27 mouse cellular contexts compared by ENCODE assay signal in genomic region chr9:41604916-41605315, GRCm38 (mm10).
A peak's percentile ranks its signal among the peaks of the same experiment; 100 is the strongest.
DNase-seq lines count a peak whose midpoint lies in the region; ATAC-seq and TF ChIP-seq lines count a peak whose summit lies in the region.
"Had no signal": no experiment of that assay in that cellular context is flagged by ENCODE, and none has a peak within 500 bp of the region (broad histone marks: within the 10 kb centered on the region; RNA-seq: fewer than 3 reads in every experiment).

No protein-coding gene starts in this region.

- TF ChIP-seq CTCF in forebrain, postnatal 0 days (IDR thresholded peaks at IDR 0.05; ENCODE audit: low read depth), result no peak
- no peak for TF ChIP-seq CTCF in midbrain, postnatal 0 days (IDR thresholded peaks at IDR 0.05)

- H3K36me3 ChIP-seq in forebrain, embryonic 12.5 days (replicated peaks), result no peaks in the 10 kb centered on the region
- peaks cover 2% of the 10 kb centered on the region; the same call in 1 of the 2 replicates for H3K36me3 ChIP-seq in forebrain, postnatal 0 days (ENCODE audit: insufficient read depth)
- no peaks in the 10 kb centered on the region for H3K36me3 ChIP-seq in midbrain, embryonic 12.5 days
- H3K36me3 ChIP-seq in midbrain, postnatal 0 days (ENCODE audit: insufficient read depth, low read length), result no peaks in the 10 kb centered on the region
- no peaks in the 10 kb centered on the region for H3K36me3 ChIP-seq in hindbrain, embryonic 13.5 days
- no peaks in the 10 kb centered on the region for H3K36me3 ChIP-seq in neural tube, embryonic 14.5 days (ENCODE audit: control insufficient read depth, insufficient read depth, low read length)
- H3K36me3 ChIP-seq: embryonic facial prominence, embryonic 15.5 days; limb, embryonic 15.5 days; liver, embryonic 15.5 days; lung, embryonic 15.5 days had no signal

- 0 out of 2 replicates have a peak, but pooled peaks cover 4% of the 10 kb centered on the region for H3K27me3 ChIP-seq in forebrain, embryonic 12.5 days
- no peaks in the 10 kb centered on the region for H3K27me3 ChIP-seq in forebrain, postnatal 0 days (ENCODE audit: insufficient read depth, low read length)
- 0 out of 2 replicates have a peak, but pooled peaks cover 3% of the 10 kb centered on the region for H3K27me3 ChIP-seq in midbrain, embryonic 12.5 days
- H3K27me3 ChIP-seq in midbrain, postnatal 0 days (ENCODE audit: insufficient read depth, low read length), result no peaks in the 10 kb centered on the region
- no peaks in the 10 kb centered on the region for H3K27me3 ChIP-seq in hindbrain, embryonic 13.5 days
- no peaks in the 10 kb centered on the region for H3K27me3 ChIP-seq in neural tube, embryonic 14.5 days (ENCODE audit: control insufficient read depth, insufficient read depth, low read length)
- H3K27me3 ChIP-seq: embryonic facial prominence, embryonic 15.5 days; limb, embryonic 15.5 days; liver, embryonic 15.5 days; lung, embryonic 15.5 days; megakaryocyte, embryonic 14.5 days had no signal

- H3K9me3 ChIP-seq in forebrain, embryonic 12.5 days, result no peaks in the 10 kb centered on the region
- H3K9me3 ChIP-seq in forebrain, postnatal 0 days (ENCODE audit: low read length), result no peaks in the 10 kb centered on the region
- no peaks in the 10 kb centered on the region for H3K9me3 ChIP-seq in midbrain, embryonic 12.5 days
- no peaks in the 10 kb centered on the region for H3K9me3 ChIP-seq in midbrain, postnatal 0 days (ENCODE audit: low read length)
- H3K9me3 ChIP-seq in hindbrain, embryonic 13.5 days, result no peaks in the 10 kb centered on the region
- no peaks in the 10 kb centered on the region for H3K9me3 ChIP-seq in neural tube, embryonic 14.5 days (ENCODE audit: control insufficient read depth, low read length)
- H3K9me3 ChIP-seq: embryonic facial prominence, embryonic 15.5 days; limb, embryonic 15.5 days; liver, embryonic 15.5 days; lung, embryonic 15.5 days; megakaryocyte, embryonic 14.5 days had no signal

- peaks cover 38% of the 10 kb centered on the region for H3K4me1 ChIP-seq in forebrain, embryonic 12.5 days
- H3K4me1 ChIP-seq in forebrain, postnatal 0 days (ENCODE audit: insufficient read depth), result peaks cover 16% of the 10 kb centered on the region
- H3K4me1 ChIP-seq in midbrain, embryonic 12.5 days, result peaks cover 33% of the 10 kb centered on the region
- peaks cover 13% of the 10 kb centered on the region; the same call in 1 of the 2 replicates for H3K4me1 ChIP-seq in midbrain, postnatal 0 days (ENCODE audit: insufficient read depth, low read length)
- H3K4me1 ChIP-seq in hindbrain, embryonic 13.5 days (replicated peaks), result peaks cover 48% of the 10 kb centered on the region
- H3K4me1 ChIP-seq in neural tube, embryonic 14.5 days (ENCODE audit: control insufficient read depth, insufficient read depth, low read length), result no peaks in the 10 kb centered on the region
- H3K4me1 ChIP-seq: liver, embryonic 15.5 days; megakaryocyte, embryonic 14.5 days had no signal

- no peak for ATAC-seq in forebrain, embryonic 12.5 days (ENCODE audit: low FRiP score)
- no peak for ATAC-seq in forebrain, postnatal 0 days
- no peak for ATAC-seq in midbrain, embryonic 12.5 days (ENCODE audit: low FRiP score, low read depth)
- no peak for ATAC-seq in midbrain, postnatal 0 days (ENCODE audit: low FRiP score)
- no peak for ATAC-seq in hindbrain, embryonic 13.5 days (ENCODE audit: low FRiP score)
- ATAC-seq in neural tube, embryonic 14.5 days (ENCODE audit: low read depth), result no peak
- ATAC-seq: activated CD4-positive, CD25-positive, alpha-beta regulatory T cell, adult 4 months; inflammation-experienced regulatory T-cells, adult 6 months had no signal

- DNase-seq in forebrain, postnatal 0 days, result no peak
- no peak for DNase-seq in midbrain, postnatal 0 days (ENCODE audit: low spot score)
- DNase-seq in ovary, adult 18-20 months (ENCODE audit: low spot score), result no peak
- no peak for DNase-seq in liver
- DNase-seq: adrenal gland, adult 8-10 months; cerebellum, adult 8-10 months; cerebellum, postnatal 36 days; gastrocnemius, postnatal 25 days; kidney, adult 18-20 months; kidney, postnatal 4 days; left cerebral cortex, postnatal 4 days; lung, postnatal 36 days; right cerebral cortex, postnatal 14 days; thymus, adult 2 months had no signal

- H3K4me2 ChIP-seq in forebrain, embryonic 12.5 days, result no peak overlapping the region
- no peak overlapping the region for H3K4me2 ChIP-seq in forebrain, postnatal 0 days (ENCODE audit: low read depth)
- H3K4me2 ChIP-seq in midbrain, embryonic 12.5 days (replicated peaks), result no peak overlapping the region
- no peak overlapping the region for H3K4me2 ChIP-seq in midbrain, postnatal 0 days (ENCODE audit: low read depth, low read length, poor library complexity, severe bottlenecking)
- no peak overlapping the region for H3K4me2 ChIP-seq in hindbrain, embryonic 13.5 days
- H3K4me2 ChIP-seq in neural tube, embryonic 14.5 days (ENCODE audit: low read depth, low read length), result no peak overlapping the region
- H3K4me2 ChIP-seq: embryonic facial prominence, embryonic 15.5 days; limb, embryonic 15.5 days; liver, embryonic 15.5 days; lung, embryonic 15.5 days had no signal

- no peak overlapping the region for H3K4me3 ChIP-seq in forebrain, embryonic 12.5 days (replicated peaks)
- no peak overlapping the region for H3K4me3 ChIP-seq in forebrain, postnatal 0 days (ENCODE audit: low read depth, low read length)
- H3K4me3 ChIP-seq in midbrain, embryonic 12.5 days, result no peak overlapping the region
- no peak overlapping the region for H3K4me3 ChIP-seq in midbrain, postnatal 0 days (ENCODE audit: low read depth, low read length)
- H3K4me3 ChIP-seq in hindbrain, embryonic 13.5 days, result no peak overlapping the region
- H3K4me3 ChIP-seq in neural tube, embryonic 14.5 days (ENCODE audit: low read depth, low read length), result no peak overlapping the region
- H3K4me3 ChIP-seq: embryonic facial prominence, embryonic 15.5 days; left cerebral cortex, adult 2 months; limb, embryonic 15.5 days; liver, embryonic 15.5 days; lung, embryonic 15.5 days; megakaryocyte, embryonic 14.5 days had no signal

- WGBS in forebrain, embryonic 12.5 days, result 44% methylated on average over 1 of the region's 1 CpGs
- 7% methylated on average over 1 of the region's 1 CpGs for WGBS in forebrain, postnatal 0 days
- WGBS in midbrain, embryonic 12.5 days, result 47% methylated on average over 1 of the region's 1 CpGs
- 18% methylated on average over 1 of the region's 1 CpGs for WGBS in midbrain, postnatal 0 days
- WGBS in hindbrain, embryonic 13.5 days, result 43% methylated on average over 1 of the region's 1 CpGs
- WGBS in neural tube, embryonic 14.5 days, result 45% methylated on average over 1 of the region's 1 CpGs

- H3K9ac ChIP-seq in forebrain, embryonic 12.5 days, result no peak overlapping the region
- H3K9ac ChIP-seq in forebrain, postnatal 0 days, result no peak overlapping the region
- H3K9ac ChIP-seq in midbrain, embryonic 12.5 days (replicated peaks), result no peak overlapping the region
- no peak overlapping the region for H3K9ac ChIP-seq in midbrain, postnatal 0 days (replicated peaks; ENCODE audit: low read length, poor library complexity, severe bottlenecking)
- no peak overlapping the region for H3K9ac ChIP-seq in hindbrain, embryonic 13.5 days
- no peak overlapping the region for H3K9ac ChIP-seq in neural tube, embryonic 14.5 days (replicated peaks; ENCODE audit: low read depth, low read length)
- H3K9ac ChIP-seq: embryonic facial prominence, embryonic 15.5 days; limb, embryonic 15.5 days; liver, embryonic 15.5 days; lung, embryonic 15.5 days had no signal

- H3K27ac ChIP-seq in forebrain, embryonic 12.5 days, result peak overlapping the region; percentile 61
- no peak overlapping the region; the same call in 1 of the 2 replicates for H3K27ac ChIP-seq in forebrain, postnatal 0 days (ENCODE audit: low read depth, low read length)
- H3K27ac ChIP-seq in midbrain, embryonic 12.5 days (replicated peaks), result 0 out of 2 replicates have a peak overlapping the region, but pooled peaks have one; percentile 32
- no peak overlapping the region for H3K27ac ChIP-seq in midbrain, postnatal 0 days (ENCODE audit: low read depth, low read length)
- peak overlapping the region; percentile 76 for H3K27ac ChIP-seq in hindbrain, embryonic 13.5 days
- 0 out of 2 replicates have a peak overlapping the region, but pooled peaks have one; percentile 23 for H3K27ac ChIP-seq in neural tube, embryonic 14.5 days (ENCODE audit: low read depth, low read length)
- H3K27ac ChIP-seq: embryonic facial prominence, embryonic 15.5 days; left cerebral cortex, adult 2 months; limb, embryonic 15.5 days; liver, embryonic 15.5 days; lung, embryonic 15.5 days; stomach, postnatal 0 days had no signal

Comparison
In these comparisons a context has a peak if more than half of its experiments do, and no peak if none do; other contexts are left out.
1. H3K27ac ChIP-seq: peak in forebrain, embryonic 12.5 days (single experiment), midbrain, embryonic 12.5 days (single experiment), hindbrain, embryonic 13.5 days (single experiment) and neural tube, embryonic 14.5 days (single experiment); none in forebrain, postnatal 0 days (single experiment) and midbrain, postnatal 0 days (single experiment).